ENCODE assay signal across 14 mouse cellular contexts in genomic region chr9:46434700-46435099, GRCm38 (mm10).
A peak's percentile ranks its signal among the peaks of the same experiment; 100 is the strongest.
DNase-seq lines count a peak whose midpoint lies in the region; ATAC-seq and TF ChIP-seq lines count a peak whose summit lies in the region.
"Had no signal": no experiment of that assay in that cellular context is flagged by ENCODE, and none has a peak within 500 bp of the region (broad histone marks: within the 10 kb centered on the region; RNA-seq: fewer than 3 reads in every experiment).

No protein-coding gene starts in this region.

- no peaks in the 10 kb centered on the region for H3K4me1 ChIP-seq in hindbrain, embryonic 16.5 days (ENCODE audit: control insufficient read depth, insufficient read depth, low read depth, low read length)
- H3K4me1 ChIP-seq: hindbrain, embryonic 15.5 days; neural tube, embryonic 13.5 days had no signal

- H3K36me3 ChIP-seq in hindbrain, embryonic 16.5 days (ENCODE audit: control insufficient read depth, insufficient read depth, low read length) = no peaks in the 10 kb centered on the region
- H3K36me3 ChIP-seq: hindbrain, embryonic 15.5 days; neural tube, embryonic 13.5 days had no signal

- H3K4me2 ChIP-seq in hindbrain, embryonic 16.5 days (ENCODE audit: low read length) = no peak overlapping the region
- H3K4me2 ChIP-seq: hindbrain, embryonic 15.5 days; midbrain, embryonic 11.5 days; neural tube, embryonic 13.5 days had no signal

- peaks cover 11% of the 10 kb centered on the region for H3K9me3 ChIP-seq in hindbrain, embryonic 16.5 days (ENCODE audit: control insufficient read depth, low read length)

- peak; percentile 91 for DNase-seq in brain, adult 2 months (ENCODE audit: low read depth, low spot score)
- peak; percentile 67 for DNase-seq in cerebellum, adult 9-10 months
- DNase-seq in layer of hippocampus, adult 2 months (ENCODE audit: low spot score in 2 of 2) = peak; percentile 92 to 95
- peak; percentile 83 to 91 for DNase-seq in left cerebral cortex, postnatal 14 days (ENCODE audit: low spot score in 2 of 2)
- no peak for DNase-seq in adrenal gland, postnatal 4 days (ENCODE audit: low spot score in 2 of 2)
- DNase-seq in T-cell, adult 2 months (ENCODE audit: low spot score) = no peak
- no peak for DNase-seq in kidney, postnatal 14 days
- DNase-seq: lung, adult 2 months; thymus, adult 2 months had no signal

- intact Hi-C loops in left cerebral cortex, postnatal 14 days (cut with DNase I) = no loop called here

- H3K4me3 ChIP-seq in layer of hippocampus, adult 2 months = no peak overlapping the region
- no peak overlapping the region for H3K4me3 ChIP-seq in hindbrain, embryonic 16.5 days (ENCODE audit: low read length)
- H3K4me3 ChIP-seq: erythroblast, embryonic 14.5 days; hindbrain, embryonic 15.5 days; neural tube, embryonic 13.5 days had no signal

- no peak for ATAC-seq in hindbrain, embryonic 16.5 days

- WGBS in hindbrain, embryonic 16.5 days = 50% methylated on average over 3 of the region's 3 CpGs

- TF ChIP-seq CTCF in layer of hippocampus, adult 2 months (conservative IDR thresholded peaks at IDR 0.05) = no peak; the same call in 1 of the 2 replicates

- no peak overlapping the region for H3K9ac ChIP-seq in hindbrain, embryonic 16.5 days (ENCODE audit: low read depth, low read length)
- H3K9ac ChIP-seq: hindbrain, embryonic 15.5 days; neural tube, embryonic 13.5 days had no signal

- H3K27me3 ChIP-seq in hindbrain, embryonic 16.5 days (replicated peaks; ENCODE audit: control insufficient read depth, insufficient read depth, low read length) = no peaks in the 10 kb centered on the region

- peak overlapping the region; percentile 81 for H3K27ac ChIP-seq in layer of hippocampus, adult 2 months
- H3K27ac ChIP-seq in hindbrain, embryonic 16.5 days (ENCODE audit: low read depth, low read length) = no peak overlapping the region
- H3K27ac ChIP-seq: hindbrain, embryonic 15.5 days; neural tube, embryonic 13.5 days had no signal

Comparison
In these comparisons a context has a peak if more than half of its experiments do, and no peak if none do; other contexts are left out.
1. DNase-seq: peak in brain, adult 2 months (single experiment), cerebellum, adult 9-10 months (single experiment), layer of hippocampus, adult 2 months (2 of 2) and left cerebral cortex, postnatal 14 days (2 of 2); none in adrenal gland, postnatal 4 days (0 of 2), T-cell, adult 2 months (single experiment) and kidney, postnatal 14 days (single experiment).